Mouse (Mus musculus): ENCODE measurements around the gene Frs3.

GRCm38 (mm10) chr17:47706196-47706595, 17.4 kb downstream of the Frs3 start:
- TF ChIP-seq CTCF (IDR thresholded peaks at IDR 0.05; ENCODE audit: borderline replicate concordance, insufficient read depth, low read depth, low read length), result no peak
- TF ChIP-seq POLR2A (IDR thresholded peaks at IDR 0.05; ENCODE audit: borderline replicate concordance, insufficient read depth, low read length), result no peak
